Mouse (Mus musculus) T-helper 17 cell (primary cell): ENCODE data around the gene Gabra1.

Experiments
- in situ Hi-C, 2 experiments: fragments of 300-600 bp; cut with MboI, MseI; formaldehyde crosslinking; loops; 1 replicate in 1 of 2; 2 replicates in 1 of 2; pipeline ENCODE4 v1.15.1; 2025; ENCODE audit warnings: high pct_unique_total_duplicates in 2 of 2

The Gabra1 gene

GRCm38 (mm10) chr11:42182825-42183152 is at the start of gene Gabra1:
Gene Gabra1 (minus strand): TSS chr11:42182930.
- in situ Hi-C loops, result no loop called here

GRCm38 (mm10) chr11:42181973-42182824 is 531 bp downstream of the Gabra1 start:
- in situ Hi-C loops, result no loop called here

- in situ Hi-C loops, result no loop called here
Observed at GRCm38 (mm10) chr11:42181426-42181825, 1.3 kb downstream of the Gabra1 start.

- in situ Hi-C loops, result no loop called here
Observed at GRCm38 (mm10) chr11:42179535-42179934, 3.2 kb downstream of the Gabra1 start.

DNA sequence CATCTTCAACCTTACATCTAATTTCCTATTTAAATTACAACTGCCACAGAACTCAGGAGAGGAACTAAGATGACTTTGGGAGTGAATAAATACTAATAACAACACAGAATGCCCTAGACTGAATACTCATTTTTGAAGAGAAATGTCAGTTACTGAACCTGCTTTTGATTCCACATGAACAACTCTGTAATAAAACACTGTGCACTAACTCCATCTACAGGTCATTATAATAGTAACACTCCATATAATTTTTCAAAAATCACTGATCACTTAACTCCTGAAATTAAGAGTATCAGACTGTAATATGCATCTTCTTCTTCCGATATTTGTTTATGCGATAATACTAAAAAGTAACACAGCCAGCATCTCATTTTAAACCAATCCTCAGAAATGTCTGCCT is 4.4 kb downstream of the Gabra1 start:
- in situ Hi-C loops, result no loop called here

DNA sequence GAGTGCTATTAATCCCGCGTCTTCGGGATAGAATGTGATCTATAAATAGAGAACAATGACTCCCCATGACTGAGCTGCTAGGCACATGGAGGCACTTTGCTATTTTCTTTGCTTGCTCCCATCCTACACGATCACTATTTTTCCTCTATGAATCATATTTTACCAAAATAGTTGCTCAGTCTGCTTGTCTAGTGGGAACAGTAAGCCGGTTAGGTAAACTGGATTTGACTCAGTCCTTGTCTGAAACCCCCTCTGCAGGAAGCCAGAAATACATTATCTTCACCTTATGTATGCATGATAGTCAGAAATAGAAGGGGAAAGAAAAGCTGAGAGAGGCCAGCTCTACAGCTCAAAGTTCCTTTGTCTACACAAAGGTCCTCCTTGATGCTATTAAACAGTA is 31.3 kb downstream of the Gabra1 start:
- in situ Hi-C loops, result loop anchor here in 1 of 2 experiments (5.0 kb wide), 1 partner anchor 979 kb away; no protein-coding TSS in a partner anchor

- in situ Hi-C loops, result no loop called here
Observed at GRCm38 (mm10) chr11:42116931-42117330, 65.8 kb downstream of the Gabra1 start.

GRCm38 (mm10) chr11:42110051-42110450 is 72.7 kb downstream of the Gabra1 start:
- in situ Hi-C loops, result no loop called here

DNA sequence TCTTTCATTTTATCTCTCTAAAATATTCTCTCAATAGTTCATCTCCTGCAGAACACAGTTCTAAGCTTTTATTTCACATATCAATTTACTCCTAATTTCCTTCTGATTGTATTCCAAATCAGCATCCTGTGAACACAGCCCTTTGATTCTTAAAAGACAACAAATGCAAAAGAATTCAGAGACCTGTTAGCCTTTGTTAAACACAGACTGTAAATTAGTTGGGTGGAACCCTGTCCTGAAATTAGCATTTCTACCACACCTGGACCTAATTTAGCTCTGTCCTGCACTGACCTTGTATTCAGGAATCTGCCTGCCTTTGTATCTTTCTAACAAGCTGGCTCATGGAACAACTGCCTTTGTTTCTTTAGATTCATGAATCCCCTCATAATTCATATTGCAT is 73.1 kb downstream of the Gabra1 start:
- in situ Hi-C loops, result no loop called here

- in situ Hi-C loops, result no loop called here
Observed at GRCm38 (mm10) chr11:42095556-42095955, 87.2 kb downstream of the Gabra1 start.
